Mouse (Mus musculus): ENCODE data around the gene Flad1.

The Flad1 gene

DNA sequence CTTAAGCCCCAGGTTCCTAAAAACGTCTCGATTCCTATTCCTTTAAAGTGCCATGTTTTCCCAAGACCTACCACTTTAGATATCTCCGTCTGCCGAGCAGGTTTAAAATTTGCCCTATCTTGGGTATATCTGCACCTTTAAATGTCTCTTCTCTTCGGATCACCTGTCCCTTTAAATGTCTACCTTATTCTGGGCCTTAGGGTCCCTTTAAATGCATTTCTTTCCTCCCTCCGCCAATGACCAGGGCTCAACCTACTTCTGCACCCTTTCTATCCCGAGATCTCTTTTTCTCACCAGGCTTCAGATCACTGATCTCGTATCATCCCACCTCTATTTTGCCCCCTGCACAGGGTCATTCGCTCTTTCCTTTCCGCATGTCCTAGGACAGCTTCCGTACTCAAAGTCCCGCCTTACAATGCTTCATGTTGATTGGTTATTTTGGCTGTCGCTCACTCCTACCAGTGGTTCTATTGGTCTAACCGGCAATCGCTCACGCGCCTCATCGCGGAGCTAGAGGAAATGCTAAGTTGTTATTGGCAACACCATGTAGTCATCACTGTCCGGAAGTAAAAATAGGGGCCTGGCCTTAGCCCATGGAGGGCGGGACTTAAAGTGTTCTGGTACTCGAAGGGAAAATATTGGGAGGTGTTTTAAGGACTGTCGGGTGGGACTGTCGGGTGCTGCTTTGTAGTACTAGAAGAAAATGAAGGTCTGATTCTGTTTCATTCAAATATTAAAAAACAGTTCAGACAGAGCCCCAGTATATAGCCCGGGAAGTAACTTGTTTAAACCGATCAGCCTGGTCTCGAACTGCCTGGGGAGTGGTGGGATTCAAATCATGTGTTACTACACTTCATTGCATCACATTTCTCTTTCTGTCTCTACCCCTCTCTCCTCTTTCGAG lies at the start of gene Flad1:
Gene Flad1 (minus strand): TSS at position 381 of the 904 bp plus-strand sequence.
- in situ Hi-C loops (cut with MseI, MboI), result no loop called here

DNA sequence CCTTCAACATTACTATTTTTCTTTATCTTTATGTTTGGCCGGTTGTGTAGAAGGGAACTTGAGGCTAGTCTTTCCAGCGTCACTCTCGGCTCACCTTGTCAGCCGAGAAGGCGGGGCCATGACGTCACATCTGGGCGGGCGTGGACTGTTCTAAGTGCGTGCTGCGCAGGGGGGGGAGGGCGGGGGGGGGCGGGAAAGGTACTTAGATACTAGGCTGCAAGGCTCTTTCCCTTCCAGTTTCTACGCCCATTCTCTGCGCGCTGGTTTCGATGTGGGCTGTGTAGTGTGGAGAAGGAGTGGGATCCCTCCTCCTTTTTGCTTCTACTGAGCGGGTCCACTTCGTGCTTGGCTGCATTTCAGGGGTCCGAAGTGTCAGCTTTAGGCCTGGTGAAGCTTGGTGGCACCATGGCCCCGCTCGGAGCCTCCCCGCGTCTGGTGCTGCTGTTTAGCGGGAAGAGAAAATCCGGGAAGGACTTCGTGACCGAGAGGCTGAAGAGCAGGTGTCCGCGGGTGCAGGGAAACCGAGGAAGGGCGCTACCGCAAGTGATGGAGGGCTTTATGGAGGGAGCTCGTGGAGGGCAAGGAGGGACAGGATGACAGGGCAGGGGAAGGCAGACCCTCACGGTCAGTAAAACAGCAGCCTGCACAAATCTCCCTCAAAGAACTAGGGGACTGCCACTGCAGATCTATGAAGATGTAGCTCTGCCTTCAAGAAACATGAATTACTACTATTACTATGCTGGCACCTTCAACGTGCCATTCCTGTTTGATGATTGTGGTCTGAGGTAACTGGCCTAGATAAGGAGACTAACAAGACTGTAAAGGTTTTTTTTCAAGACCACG lies 47.5 kb upstream of the Flad1 start:
- in situ Hi-C loops (cut with MseI, MboI), result loop anchor here in 1 of 2 experiments (5.0 kb wide), 1 partner anchor 33 kb away; no protein-coding TSS in a partner anchor

DNA sequence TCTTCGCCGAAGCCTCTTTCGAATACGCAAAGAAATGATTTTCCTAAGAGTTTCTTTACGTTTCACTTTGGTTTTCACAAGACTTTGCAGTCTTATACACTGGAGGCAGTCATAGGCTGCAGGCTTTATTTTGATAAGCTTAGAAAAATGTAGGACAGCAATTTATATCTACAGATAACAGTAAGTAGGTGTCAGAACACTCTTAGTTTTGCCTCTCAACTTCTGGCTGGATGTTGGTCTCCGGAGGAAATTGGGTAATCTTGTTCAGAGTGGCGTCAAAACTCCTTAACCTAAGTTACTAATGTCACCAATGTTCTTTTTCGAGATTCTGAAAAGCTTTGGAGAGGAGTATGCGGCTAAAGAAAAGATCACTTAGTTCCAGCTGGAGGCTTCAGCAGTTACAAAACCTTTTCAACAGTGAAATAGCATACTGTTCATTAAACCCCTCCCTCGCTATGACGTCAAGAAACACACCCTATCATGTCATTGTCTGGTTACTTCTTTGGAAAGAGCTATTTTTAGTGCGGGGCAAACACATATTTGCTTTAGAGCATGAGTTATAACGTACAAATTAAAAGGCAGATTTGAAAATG lies 46.8 kb upstream of the Flad1 start:
- in situ Hi-C loops (cut with MseI, MboI), result loop anchor here in 1 of 2 experiments (5.0 kb wide), 1 partner anchor 34 kb away; no protein-coding TSS in a partner anchor

DNA sequence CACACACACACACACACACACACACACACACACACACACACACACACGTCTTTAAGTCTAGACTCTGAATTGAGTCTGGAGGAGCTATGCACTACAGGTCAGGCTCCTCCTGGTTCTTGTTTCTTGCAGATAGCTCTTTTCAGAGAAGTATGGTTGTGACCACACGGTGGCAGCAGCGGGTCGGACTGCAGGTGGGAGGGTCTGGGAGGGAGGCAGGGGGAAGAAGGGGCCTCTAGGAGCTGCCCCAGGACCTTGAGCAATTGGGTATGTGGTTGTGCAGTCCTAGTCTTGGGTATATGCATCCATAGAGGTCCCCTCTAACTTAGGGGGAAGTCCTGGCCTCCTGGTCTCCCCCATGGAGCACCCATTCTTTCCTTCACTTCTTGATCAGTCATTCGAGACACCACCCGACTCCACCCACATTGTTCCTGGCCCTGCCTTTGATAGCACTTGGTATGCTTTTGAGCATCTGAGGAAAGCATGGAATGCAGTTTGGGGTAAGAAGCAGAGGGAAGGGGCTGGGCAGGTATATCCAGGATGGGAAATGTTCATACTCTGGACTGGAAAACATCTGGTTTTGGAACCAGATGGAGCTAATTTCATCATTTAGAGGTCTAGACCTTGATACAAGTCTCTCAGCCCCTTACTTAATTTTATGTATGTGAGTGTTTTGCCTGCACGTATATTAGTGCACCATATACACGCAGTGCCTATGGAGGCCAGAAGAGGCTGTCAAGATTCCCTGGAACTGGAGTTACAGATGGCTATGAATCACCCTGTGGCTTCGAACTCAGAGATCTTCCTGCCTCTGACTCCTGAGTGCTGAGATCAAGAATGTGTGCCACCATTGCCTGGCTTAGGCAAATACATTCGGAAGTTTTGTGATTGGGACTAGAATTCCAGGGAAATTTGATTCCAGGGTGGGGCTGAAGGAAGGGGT lies 45.3 kb upstream of the Flad1 start:
- in situ Hi-C loops (cut with MseI, MboI), result loop anchor here in 1 of 2 experiments (5.0 kb wide), 1 partner anchor 35 kb away; no protein-coding TSS in a partner anchor

DNA sequence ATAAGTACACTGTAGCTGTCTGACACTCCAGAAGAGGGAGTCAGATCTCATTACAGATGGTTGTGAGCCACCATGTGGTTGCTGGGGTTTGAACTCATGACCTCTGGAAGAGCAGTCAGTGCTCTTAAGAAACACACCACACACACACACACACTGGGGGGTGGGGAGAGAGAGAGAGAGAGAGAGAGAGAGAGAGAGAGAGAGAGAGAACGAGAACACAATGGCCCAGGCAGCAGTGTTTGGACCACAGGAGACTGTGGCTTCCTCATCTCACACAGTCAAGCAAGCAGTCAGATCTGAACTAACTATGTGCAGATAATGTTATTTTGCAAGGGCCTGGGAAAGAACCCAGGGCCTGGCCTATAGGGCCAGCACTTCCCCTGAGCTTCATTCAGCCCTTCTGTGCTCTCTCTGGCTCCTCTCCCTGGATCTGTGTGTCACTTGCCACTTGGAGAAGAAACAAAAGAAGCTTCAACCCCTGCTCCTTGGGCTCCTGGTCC lies 44.2 kb upstream of the Flad1 start:
- in situ Hi-C loops (cut with MseI, MboI), result loop anchor here in 1 of 2 experiments (5.0 kb wide), 1 partner anchor 36 kb away; no protein-coding TSS in a partner anchor

DNA sequence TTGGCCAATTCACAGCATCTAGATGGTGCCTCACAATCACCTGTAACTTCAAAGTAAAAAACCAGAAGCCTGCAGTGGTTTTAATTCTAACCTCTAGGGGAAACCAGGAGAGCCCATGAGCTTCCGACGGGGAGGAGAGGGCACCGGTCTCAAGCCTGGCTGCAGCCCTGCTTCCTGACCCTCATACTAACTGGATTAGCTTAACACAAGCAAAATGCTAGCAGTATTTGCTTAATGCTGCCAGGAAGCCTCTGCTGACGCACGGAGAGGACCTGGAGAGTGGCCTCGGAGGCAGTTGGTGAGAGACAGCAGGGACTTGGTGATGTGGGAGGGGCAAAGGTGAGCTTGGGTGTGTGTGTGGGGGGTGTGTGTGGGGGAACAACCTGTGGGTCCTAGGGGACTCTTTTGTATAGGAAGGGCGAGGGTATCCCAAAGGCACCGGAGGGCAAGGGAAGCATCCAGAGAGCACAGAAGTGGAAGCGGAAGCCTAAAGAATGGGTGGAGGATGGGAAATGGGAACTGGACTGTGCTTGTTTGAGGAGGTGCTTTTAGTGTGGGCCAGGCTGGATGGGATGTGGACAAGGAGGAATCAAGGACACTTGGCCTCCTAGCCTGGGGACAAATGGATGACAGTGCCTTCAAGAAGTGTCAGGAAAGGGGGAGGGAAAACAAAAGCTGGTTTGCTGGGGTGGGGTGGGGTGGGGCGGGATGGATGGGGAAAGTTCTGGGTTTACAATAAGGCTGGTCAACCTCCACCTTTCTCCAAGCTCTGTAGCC lies 42.9 kb upstream of the Flad1 start, which contains the start of gene Pmvk:
Gene Pmvk (plus strand): TSS at position 141 of the 777 bp plus-strand sequence.
- in situ Hi-C loops (cut with MseI, MboI), result loop anchor here (5.0 kb wide), 2 partner anchors 33 to 38 kb away; no protein-coding TSS in a partner anchor

DNA sequence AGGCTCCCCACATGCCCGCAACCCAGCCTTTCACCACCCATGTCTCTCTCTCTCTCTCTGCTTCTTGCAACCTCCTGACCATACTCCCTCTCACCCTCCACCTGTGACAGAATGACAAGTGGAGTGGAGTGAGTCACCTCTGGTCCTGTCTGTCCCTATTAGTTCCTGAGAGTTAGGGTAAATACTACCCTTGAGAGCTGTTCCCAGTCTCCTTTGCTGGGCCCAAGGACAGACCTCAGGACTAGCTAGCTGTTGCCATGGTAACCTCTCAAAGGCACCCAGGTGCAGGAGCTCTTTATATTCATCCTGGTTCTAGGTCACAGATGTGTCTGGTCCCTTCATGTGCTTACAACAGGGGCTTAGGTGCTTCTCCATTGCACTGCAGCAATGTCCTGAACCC lies 40.2 kb upstream of the Flad1 start:
- in situ Hi-C loops (cut with MseI, MboI), result loop anchor here in 1 of 2 experiments (5.0 kb wide), 1 partner anchor 35 kb away; no protein-coding TSS in a partner anchor

DNA sequence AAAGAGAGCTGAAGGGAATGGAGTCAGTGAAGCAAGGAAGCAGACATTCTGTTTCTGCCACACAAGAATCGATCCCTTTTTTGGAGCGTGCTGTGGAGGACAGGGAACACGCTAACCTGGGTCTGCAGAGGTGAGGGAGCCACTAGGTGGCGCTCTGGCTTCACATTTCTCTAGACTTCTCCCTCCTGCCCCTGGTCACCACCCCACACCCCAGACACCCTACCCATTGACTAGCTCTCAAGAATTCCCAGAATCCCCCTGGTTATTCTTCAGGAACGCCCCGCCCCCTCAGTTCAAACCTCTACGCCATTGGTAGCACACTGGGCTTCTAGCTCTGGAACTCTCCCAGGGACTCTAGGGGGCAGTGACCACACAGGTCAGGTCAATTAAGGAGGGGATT lies 37.9 kb upstream of the Flad1 start:
- in situ Hi-C loops (cut with MseI, MboI), result no loop called here

DNA sequence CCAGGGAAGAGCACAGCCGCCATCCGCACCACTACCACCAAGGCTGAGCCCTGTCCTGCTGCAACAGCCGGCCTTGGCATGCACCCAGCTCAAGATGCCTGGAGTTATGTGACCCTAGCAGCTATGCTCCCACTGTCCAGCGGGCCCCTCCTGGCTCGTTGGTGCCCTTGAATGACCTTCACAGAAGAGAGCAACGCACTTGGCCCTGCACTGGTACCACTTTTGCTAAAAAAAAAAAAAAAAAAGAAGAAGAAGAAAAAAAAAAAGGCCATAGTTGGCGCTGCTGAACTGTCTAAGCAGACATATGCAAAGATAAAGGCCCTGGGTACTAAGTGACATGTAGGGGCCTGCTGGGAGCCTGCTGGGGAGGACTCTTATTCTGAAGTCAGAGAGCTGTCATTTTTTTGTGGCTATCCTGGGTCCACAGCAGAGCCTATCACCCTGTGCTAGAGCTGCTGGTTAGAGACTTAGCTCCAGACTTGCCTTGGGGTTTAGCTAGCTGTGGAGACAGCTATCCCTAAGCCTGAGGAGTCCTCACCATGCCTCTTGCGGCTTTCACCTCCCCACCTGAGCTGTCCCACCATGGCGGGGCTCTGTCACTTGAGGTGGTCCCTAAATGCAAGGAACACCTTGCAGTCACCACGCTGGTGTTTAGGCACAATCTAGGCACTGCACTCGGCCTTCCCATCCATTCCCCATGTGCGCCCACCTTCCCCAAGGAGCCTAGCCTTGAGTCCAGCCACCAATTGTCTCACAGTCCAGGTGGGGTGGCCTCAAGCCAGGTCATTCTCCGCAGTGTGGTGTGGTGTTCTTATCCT lies 37.3 kb upstream of the Flad1 start:
- in situ Hi-C loops (cut with MseI, MboI), result no loop called here

DNA sequence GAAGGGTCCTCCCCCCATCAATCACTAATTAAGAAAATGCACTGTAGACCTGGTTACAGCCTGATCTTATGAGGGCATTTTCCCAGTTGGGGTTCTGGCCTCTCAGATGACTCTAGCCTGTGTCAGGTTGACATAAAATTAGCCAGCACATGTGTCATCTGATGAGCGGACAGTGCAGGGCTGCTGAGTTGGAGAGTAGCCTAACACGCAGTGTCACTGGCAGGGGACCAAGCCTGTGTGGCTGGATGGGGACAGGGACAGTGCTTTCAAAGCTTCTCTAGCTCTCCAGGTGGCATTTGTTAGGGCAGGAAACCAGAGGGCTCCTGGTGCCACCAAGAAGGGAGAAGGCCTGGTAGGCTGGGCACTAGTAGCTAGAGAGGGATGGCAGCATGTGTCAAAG lies 29.0 kb upstream of the Flad1 start:
- in situ Hi-C loops (cut with MseI, MboI), result no loop called here

DNA sequence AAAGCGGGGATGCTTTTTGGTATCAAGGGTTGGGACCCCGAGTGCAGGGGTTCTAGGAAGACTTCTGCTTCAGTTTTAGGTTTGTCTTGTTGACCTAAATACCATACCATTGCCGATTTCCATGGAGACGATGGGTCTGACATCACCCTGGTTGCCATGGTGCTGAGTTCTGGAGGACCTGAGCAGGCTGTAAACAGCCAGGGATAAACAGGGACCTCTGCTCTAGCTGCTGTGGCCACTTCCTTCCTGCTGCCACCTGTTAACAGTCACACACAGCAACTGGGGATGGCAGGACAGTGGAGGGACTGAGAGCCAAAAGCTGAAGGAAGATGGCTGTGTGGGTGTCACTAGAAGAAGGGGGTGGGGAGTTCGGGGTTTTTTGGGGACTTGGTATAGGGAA lies 25.6 kb upstream of the Flad1 start:
- in situ Hi-C loops (cut with MseI, MboI), result no loop called here

DNA sequence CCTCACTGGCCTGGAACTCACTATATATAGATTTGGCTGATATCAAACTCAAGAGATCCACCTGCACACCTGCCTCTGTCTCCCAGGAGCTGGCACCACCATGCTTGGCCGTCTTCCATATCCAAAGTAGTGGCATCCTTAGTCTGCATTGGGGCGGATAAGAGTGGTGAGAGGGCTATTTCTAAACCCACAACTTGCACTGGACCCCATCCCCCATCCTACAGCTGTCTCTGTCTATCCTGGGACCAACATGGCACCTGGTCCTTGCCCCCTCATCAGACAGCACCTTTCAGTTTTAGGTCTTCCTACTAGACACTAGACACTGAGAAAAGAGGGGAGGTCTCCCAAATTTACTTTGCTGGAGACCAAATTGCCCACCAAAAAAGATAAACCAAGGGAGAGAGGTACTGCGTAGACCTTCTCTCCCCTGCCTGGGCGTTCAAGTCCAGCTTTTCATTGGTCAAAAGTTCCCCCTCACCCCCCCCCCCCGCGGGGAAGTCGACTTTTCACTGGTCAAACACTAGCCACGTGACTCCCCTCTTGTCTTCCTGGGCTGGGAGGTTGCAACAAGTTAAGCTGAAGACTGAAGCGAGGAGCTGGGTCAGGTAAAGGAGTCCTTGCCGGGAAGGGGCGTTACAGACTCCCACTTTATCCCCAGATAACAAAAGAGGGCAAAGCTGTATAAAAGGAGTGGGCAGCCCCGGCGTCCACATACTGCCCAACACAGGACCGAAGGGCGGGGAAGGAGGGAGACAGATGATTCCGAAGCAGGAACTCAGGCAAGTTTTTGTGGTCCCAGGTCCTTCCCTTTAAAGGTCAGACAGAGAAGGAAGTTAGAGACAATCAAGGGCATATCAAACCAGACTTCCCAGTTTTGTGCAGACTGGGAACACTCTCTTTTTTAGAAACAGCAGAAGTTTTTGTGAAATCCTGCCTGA lies 24.8 kb upstream of the Flad1 start, which contains the start of gene Pbxip1:
Gene Pbxip1 (plus strand): TSS at position 531 of the 938 bp plus-strand sequence.
- in situ Hi-C loops (cut with MseI, MboI), result no loop called here

DNA sequence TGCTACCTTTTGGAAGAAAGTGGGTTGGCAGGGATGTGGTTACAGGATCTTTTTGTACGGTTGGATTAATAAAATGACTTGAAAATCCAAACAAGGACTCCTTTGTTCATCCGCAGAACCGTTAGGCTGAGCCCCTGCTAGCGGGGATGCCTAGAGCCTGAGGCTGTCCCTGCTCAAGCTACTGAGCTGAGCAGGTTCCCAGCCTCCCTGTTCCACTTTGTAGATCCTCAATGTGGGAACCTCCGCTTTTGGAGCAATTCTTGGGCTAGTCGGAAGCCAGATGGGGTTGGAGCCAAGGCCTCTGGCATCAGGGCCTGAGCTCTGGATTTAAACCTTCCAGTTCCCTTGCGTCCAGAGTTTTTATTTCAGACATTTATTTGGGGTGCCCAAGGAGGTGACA lies 23.4 kb upstream of the Flad1 start:
- in situ Hi-C loops (cut with MseI, MboI), result no loop called here

DNA sequence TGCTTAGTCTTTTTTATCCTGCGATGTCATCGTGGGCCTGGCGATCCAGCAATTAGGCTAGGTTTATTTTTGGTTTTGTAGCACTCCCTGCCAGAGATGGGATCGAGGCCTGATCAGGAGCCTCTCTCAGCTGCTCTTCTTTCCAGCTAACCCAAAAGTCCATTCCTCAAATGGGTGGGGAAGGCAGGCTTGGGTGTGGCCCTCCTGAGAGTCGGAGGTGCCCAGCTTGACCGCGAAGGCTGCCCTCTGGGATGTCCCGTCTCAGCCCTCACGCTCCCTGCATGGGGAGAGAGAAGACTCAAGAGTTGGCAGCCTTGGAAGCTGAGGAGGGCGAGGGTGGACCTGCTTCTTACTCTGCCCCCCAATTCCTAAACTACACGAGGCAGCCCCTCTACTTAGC lies 22.9 kb upstream of the Flad1 start:
- in situ Hi-C loops (cut with MseI, MboI), result no loop called here

DNA sequence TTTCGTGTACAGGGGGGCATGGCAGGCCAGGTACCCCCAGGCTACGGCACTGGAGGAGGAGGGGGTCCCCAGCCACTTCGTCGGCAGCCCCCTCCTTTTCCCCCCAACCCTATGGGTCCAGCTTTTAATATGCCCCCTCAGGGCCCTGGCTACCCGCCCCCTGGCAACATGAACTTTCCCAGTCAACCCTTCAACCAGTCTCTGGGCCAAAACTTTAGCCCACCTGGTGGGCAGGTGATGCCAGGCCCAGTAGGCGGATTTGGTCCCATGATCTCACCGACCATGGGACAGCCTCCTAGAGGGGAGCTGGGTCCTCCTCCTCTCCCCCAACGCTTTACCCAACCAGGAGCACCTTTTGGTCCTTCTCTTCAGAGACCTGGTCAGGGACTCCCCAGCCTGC lies 20.9 kb upstream of the Flad1 start:
- in situ Hi-C loops (cut with MseI, MboI), result no loop called here

DNA sequence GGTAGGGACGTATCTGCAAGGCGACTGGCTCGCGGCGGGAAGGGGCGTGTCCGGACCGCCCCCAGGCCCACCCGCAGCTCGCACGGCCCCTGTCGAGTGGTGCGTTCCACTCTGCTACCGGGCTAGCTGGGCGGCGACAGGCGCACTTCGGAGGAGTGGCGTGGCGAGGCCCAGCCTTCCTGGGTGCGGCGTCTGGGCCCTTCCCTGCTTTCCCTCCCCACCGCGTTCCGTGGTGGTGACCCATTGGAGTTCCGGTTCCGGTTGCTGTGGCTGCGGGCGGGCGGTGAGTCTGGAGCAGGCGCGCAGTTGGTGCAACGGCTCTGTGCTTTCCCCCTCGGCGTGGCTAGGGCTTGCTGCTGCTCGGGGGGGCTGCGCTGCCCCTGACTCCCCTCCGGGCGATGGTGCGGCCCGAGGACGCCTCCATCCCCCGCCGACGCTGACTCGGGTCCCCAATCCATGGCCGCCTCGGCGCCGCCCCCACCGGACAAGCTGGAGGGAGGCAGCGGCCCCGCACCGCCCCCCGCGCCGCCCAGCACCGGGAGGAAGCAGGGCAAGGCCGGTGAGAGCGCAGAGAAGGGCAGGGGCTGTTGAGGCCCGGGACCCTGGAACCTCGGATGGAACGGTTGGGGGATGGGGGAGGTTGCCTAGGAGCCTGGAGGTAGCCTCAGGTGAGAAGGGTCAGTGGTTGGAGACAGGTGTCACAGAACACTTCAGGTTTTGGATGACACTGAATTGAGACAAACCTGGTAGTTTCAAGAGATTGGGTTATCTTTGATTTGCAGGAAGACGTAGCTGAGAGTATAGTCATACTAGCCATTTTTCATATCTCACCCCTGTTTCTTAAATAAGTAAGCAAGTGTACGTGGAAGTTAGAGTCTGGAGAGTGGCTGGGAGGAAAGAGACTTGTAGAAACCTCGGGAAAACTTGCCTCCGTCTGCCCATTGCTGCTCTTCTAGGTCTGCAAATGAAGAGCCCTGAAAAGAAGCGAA lies 18.8 kb upstream of the Flad1 start, which contains the start of gene Pygo2:
Gene Pygo2 (plus strand): TSS at position 44 of the 989 bp plus-strand sequence.
- in situ Hi-C loops (cut with MseI, MboI), result no loop called here
